ENCODE assay signal across 1 mouse cellular context in the genomic region with DNA sequence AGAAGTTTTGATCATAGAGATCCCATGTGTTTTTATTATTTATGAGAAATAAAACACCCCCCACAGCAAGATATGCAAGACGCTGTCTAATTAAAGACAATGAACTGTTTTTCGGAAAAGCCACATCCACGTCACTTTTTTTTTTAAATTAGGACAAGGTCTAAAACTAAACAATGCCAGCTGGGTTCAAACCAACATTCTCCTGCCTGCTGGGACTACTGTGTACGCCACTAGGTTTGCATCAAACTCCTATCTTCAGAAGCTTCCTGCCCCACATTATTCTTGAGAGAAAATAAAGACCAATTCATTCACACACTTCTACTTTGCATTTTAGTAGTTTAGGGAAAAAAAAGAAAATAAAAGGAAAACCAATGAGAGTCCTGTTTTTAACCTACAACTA.
TF ChIP-seq lines count a peak whose summit lies in the region.

No protein-coding gene starts in this region.

TF ChIP-seq in myocyte, 11 proteins besides CTCF, POLR2A, EP300 and RAD21:
- no peak for TF ChIP-seq TCF12 (IDR thresholded peaks at IDR 0.05; ENCODE audit: insufficient read depth, poor library complexity, severe bottlenecking)
- no peak for TF ChIP-seq REST (IDR thresholded peaks at IDR 0.05; ENCODE audit: insufficient read depth, insufficient read length)
- no peak for TF ChIP-seq CEBPB (IDR thresholded peaks at IDR 0.05; ENCODE audit: insufficient read depth, poor library complexity, severe bottlenecking)
- no peak for TF ChIP-seq E2F4 (IDR thresholded peaks at IDR 0.05; ENCODE audit: insufficient read depth)
- no peak for TF ChIP-seq MYOD1 (IDR thresholded peaks at IDR 0.05; ENCODE audit: control insufficient read depth in 1 of 3, insufficient read length in 2 of 3, low read depth in 2 of 3)
- no peak for TF ChIP-seq MAX (IDR thresholded peaks at IDR 0.05; ENCODE audit: low read depth)
- no peak for TF ChIP-seq SRF (IDR thresholded peaks at IDR 0.05; ENCODE audit: control insufficient read depth, insufficient read length, low read depth)
- TF ChIP-seq POLR2AphosphoS2 (IDR thresholded peaks at IDR 0.05; ENCODE audit: insufficient read length, low read depth): no peak
- TF ChIP-seq MYOG (IDR thresholded peaks at IDR 0.05; ENCODE audit: control insufficient read depth in 1 of 3, insufficient read depth in 1 of 3, insufficient read length in 2 of 3, low read depth in 2 of 3): no peak
- no peak for TF ChIP-seq TCF3 (IDR thresholded peaks at IDR 0.05; ENCODE audit: insufficient read length, low read depth)
- no peak for TF ChIP-seq USF1 (IDR thresholded peaks at IDR 0.05; ENCODE audit: low read depth)
TF ChIP-seq in myocyte: peak in this region for 0.
